Mouse (Mus musculus) common myeloid progenitor, adult 5-6 weeks (primary cell): ENCODE results near the gene Zfp503. TPM values are rescaled to one million over a fixed set of nuclear protein-coding genes. Genes with fewer than 3 reads are reported as not detected.

Source experiments
- ATAC-seq: replicated peaks from 2 replicates; pipeline ENCODE4 v1.8.0; 2016; ENCODE audit warnings: low read depth, mild to moderate bottlenecking, moderate TSS enrichment, inconsistent platforms; ENCODE audit not compliant: poor library complexity, severe bottlenecking
- total RNA-seq: library from RNA; stranded (forward); fragments of 200-1000, 187-1606 nt; gene quantifications from 2 replicates; pipeline ENCODE4 v1.2.3, GENCODE M21; 2017

Zfp503 gene
- total RNA-seq, 1 experiment from 2014 or later, result under 0.01 TPM

GRCm38 (mm10) chr14:21994061-21994990 lies 4.9 kb upstream of the Zfp503 start:
- no peak for ATAC-seq

GRCm38 (mm10) chr14:21993251-21994060 lies 4.1 kb upstream of the Zfp503 start:
- ATAC-seq, result peak; percentile 73

- ATAC-seq, result no peak
These were observed 3.0 kb upstream of the Zfp503 start for GRCm38 (mm10) chr14:21992321-21992885.

- no peak for ATAC-seq
These were observed 2.5 kb upstream of the Zfp503 start for GRCm38 (mm10) chr14:21991856-21992255.

GRCm38 (mm10) chr14:21991251-21991780 lies 1.9 kb upstream of the Zfp503 start:
- no peak for ATAC-seq

GRCm38 (mm10) chr14:21990321-21991021 lies 1.1 kb upstream of the Zfp503 start:
- ATAC-seq, result no peak

- ATAC-seq, result no peak
These were observed 667 bp downstream of the Zfp503 start for GRCm38 (mm10) chr14:21988577-21989290.

GRCm38 (mm10) chr14:21987660-21988576 lies 1.5 kb downstream of the Zfp503 start:
- peak; percentile 52 for ATAC-seq

GRCm38 (mm10) chr14:21986733-21987659 lies 2.4 kb downstream of the Zfp503 start:
- ATAC-seq, result no peak

- peak; percentile 52 for ATAC-seq
These were observed 3.2 kb downstream of the Zfp503 start for GRCm38 (mm10) chr14:21985981-21986732.

GRCm38 (mm10) chr14:21985426-21985931 lies 3.9 kb downstream of the Zfp503 start:
- ATAC-seq, result no peak

- ATAC-seq, result no peak
These were observed 4.5 kb downstream of the Zfp503 start for GRCm38 (mm10) chr14:21984757-21985425.

GRCm38 (mm10) chr14:21983950-21984730 lies 5.3 kb downstream of the Zfp503 start:
- no peak for ATAC-seq

- no peak for ATAC-seq
These were observed 6.0 kb downstream of the Zfp503 start for GRCm38 (mm10) chr14:21983311-21983949.
